11 mouse cellular contexts compared by ENCODE assay signal in genomic region chr14:120406820-120407219, GRCm38 (mm10).
A peak's percentile ranks its signal among the peaks of the same experiment; 100 is the strongest.
DNase-seq lines count a peak whose midpoint lies in the region; ATAC-seq and TF ChIP-seq lines count a peak whose summit lies in the region.
"Had no signal": no experiment of that assay in that cellular context is flagged by ENCODE, and none has a peak within 500 bp of the region (broad histone marks: within the 10 kb centered on the region; RNA-seq: fewer than 3 reads in every experiment).

No protein-coding gene starts in this region.

- peak overlapping the region; percentile 78 for H3K27ac ChIP-seq in liver, adult 2 months (replicated peaks; ENCODE audit: insufficient read depth, low read depth, low read length)
- no peak overlapping the region for H3K27ac ChIP-seq in liver, embryonic 11.5 days (ENCODE audit: low read depth, low read length)
- peak overlapping the region; percentile 86 for H3K27ac ChIP-seq in intestine, postnatal 0 days (ENCODE audit: low read depth, low read length)
- peak overlapping the region; percentile 79 for H3K27ac ChIP-seq in lung, postnatal 0 days (ENCODE audit: low read length)
- H3K27ac ChIP-seq: embryonic facial prominence, embryonic 12.5 days had no signal

- H3K9ac ChIP-seq in liver, adult 2 months (ENCODE audit: low read depth, low read length), result peak overlapping the region; percentile 55; the same call in 1 of the 2 replicates
- H3K9ac ChIP-seq in liver, embryonic 11.5 days (ENCODE audit: low read depth, low read length), result no peak overlapping the region
- H3K9ac ChIP-seq in intestine, postnatal 0 days (ENCODE audit: low read depth, low read length), result no peak overlapping the region
- no peak overlapping the region for H3K9ac ChIP-seq in lung, postnatal 0 days (replicated peaks; ENCODE audit: low read depth)
- H3K9ac ChIP-seq: embryonic facial prominence, embryonic 12.5 days; limb, embryonic 13.5 days had no signal

- no peaks in the 10 kb centered on the region for H3K9me3 ChIP-seq in liver, embryonic 11.5 days (ENCODE audit: control insufficient read depth, low read length)
- H3K9me3 ChIP-seq in intestine, postnatal 0 days (ENCODE audit: control insufficient read depth), result no peaks in the 10 kb centered on the region
- no peaks in the 10 kb centered on the region for H3K9me3 ChIP-seq in lung, postnatal 0 days (ENCODE audit: low read length)
- H3K9me3 ChIP-seq: embryonic facial prominence, embryonic 12.5 days; limb, embryonic 13.5 days had no signal

- H3K79me2 ChIP-seq in liver, adult 2 months (ENCODE audit: control insufficient read depth, insufficient read depth, low read length), result no peaks in the 10 kb centered on the region

- peaks cover 23% of the 10 kb centered on the region for H3K36me3 ChIP-seq in liver, adult 2 months (ENCODE audit: control insufficient read depth, insufficient read depth, low read length)
- H3K36me3 ChIP-seq in liver, embryonic 11.5 days (ENCODE audit: control insufficient read depth, insufficient read depth, low read length), result no peaks in the 10 kb centered on the region
- peaks cover 48% of the 10 kb centered on the region; the same call in 1 of the 2 replicates for H3K36me3 ChIP-seq in intestine, postnatal 0 days (ENCODE audit: control insufficient read depth, insufficient read depth)
- H3K36me3 ChIP-seq in lung, postnatal 0 days (ENCODE audit: insufficient read depth, low read length), result peaks cover 15% of the 10 kb centered on the region; the same call in 1 of the 2 replicates

- H3K4me2 ChIP-seq in liver, embryonic 11.5 days, result no peak overlapping the region
- peak overlapping the region; percentile 44 for H3K4me2 ChIP-seq in intestine, postnatal 0 days (replicated peaks; ENCODE audit: low read depth)
- H3K4me2 ChIP-seq in lung, postnatal 0 days (replicated peaks; ENCODE audit: low read depth, low read length), result no peak overlapping the region
- H3K4me2 ChIP-seq: embryonic facial prominence, embryonic 12.5 days; limb, embryonic 13.5 days had no signal

- TF ChIP-seq POLR2A in liver, adult 2 months (IDR thresholded peaks at IDR 0.05; ENCODE audit: extremely low read depth, insufficient read depth, low read length), result no peak

- no peak for ATAC-seq in liver, embryonic 11.5 days (replicated peaks; ENCODE audit: low FRiP score)
- peak; percentile 94 for ATAC-seq in intestine, postnatal 0 days
- peak; percentile 88 for ATAC-seq in lung, postnatal 0 days

- no peak overlapping the region for H3K4me3 ChIP-seq in liver, adult 2 months (ENCODE audit: insufficient read depth, low read depth, low read length)
- no peak overlapping the region for H3K4me3 ChIP-seq in liver, embryonic 11.5 days (ENCODE audit: low read depth, low read length)
- no peak overlapping the region for H3K4me3 ChIP-seq in intestine, postnatal 0 days (ENCODE audit: low read depth, low read length)
- H3K4me3 ChIP-seq in lung, postnatal 0 days (ENCODE audit: low read depth, low read length), result no peak overlapping the region
- H3K4me3 ChIP-seq: embryonic facial prominence, embryonic 12.5 days; limb, embryonic 13.5 days had no signal

- peaks cover 19% of the 10 kb centered on the region for H3K4me1 ChIP-seq in liver, adult 2 months (ENCODE audit: control insufficient read depth, insufficient read depth, low read length)
- peaks cover 6% of the 10 kb centered on the region for H3K4me1 ChIP-seq in liver, embryonic 11.5 days (replicated peaks; ENCODE audit: control insufficient read depth, insufficient read depth, low read length)
- no peaks in the 10 kb centered on the region for H3K4me1 ChIP-seq in intestine, postnatal 0 days (replicated peaks; ENCODE audit: control insufficient read depth, insufficient read depth, low read length)
- no peaks in the 10 kb centered on the region for H3K4me1 ChIP-seq in lung, postnatal 0 days (ENCODE audit: insufficient read depth, low read depth, low read length)
- H3K4me1 ChIP-seq: embryonic facial prominence, embryonic 12.5 days had no signal

- H3K27me3 ChIP-seq in liver, adult 2 months (ENCODE audit: control insufficient read depth, insufficient read depth, low read length), result no peaks in the 10 kb centered on the region
- no peaks in the 10 kb centered on the region for H3K27me3 ChIP-seq in liver, embryonic 11.5 days (replicated peaks; ENCODE audit: control insufficient read depth, insufficient read depth, low read length)
- no peaks in the 10 kb centered on the region for H3K27me3 ChIP-seq in intestine, postnatal 0 days (replicated peaks; ENCODE audit: control insufficient read depth, insufficient read depth, low read length)
- no peaks in the 10 kb centered on the region for H3K27me3 ChIP-seq in lung, postnatal 0 days (replicated peaks; ENCODE audit: insufficient read depth, low read length)
- H3K27me3 ChIP-seq: embryonic facial prominence, embryonic 12.5 days; limb, embryonic 13.5 days had no signal

- peak; percentile 98 for DNase-seq in liver, adult 2 months (ENCODE audit: extremely low read depth, low read depth, low spot score)
- DNase-seq in liver, embryonic 11.5 days (ENCODE audit: low spot score), result no peak
- DNase-seq in lung, postnatal 0 days (ENCODE audit: low spot score), result peak; percentile 94
- DNase-seq in thymus, postnatal 14 days, result peak; percentile 64
- DNase-seq in left cerebral cortex, postnatal 14 days (ENCODE audit: low spot score in 2 of 2), result no peak
- DNase-seq in cerebellum, adult 18-20 months, result no peak
- DNase-seq in ovary, postnatal 10 days (ENCODE audit: low spot score), result no peak
- DNase-seq: right cerebral cortex, postnatal 14 days had no signal

- intact Hi-C loops in left cerebral cortex, postnatal 14 days (cut with DNase I), result loop anchor here (5.0 to 10.0 kb wide), 2 partner anchors 70 to 258 kb away; partner anchors contain the start of gene Rap2a

- 13% methylated on average over 8 of the region's 8 CpGs for WGBS in liver, adult 2 months
- 64% methylated on average over 8 of the region's 8 CpGs for WGBS in liver, embryonic 11.5 days
- 29% methylated on average over 8 of the region's 8 CpGs for WGBS in intestine, postnatal 0 days
- WGBS in lung, postnatal 0 days, result 29% methylated on average over 8 of the region's 8 CpGs

- no peak for TF ChIP-seq CTCF in liver, adult 2 months (IDR thresholded peaks at IDR 0.05; ENCODE audit: low read depth, low read length)
- no peak for TF ChIP-seq CTCF in intestine, postnatal 0 days (IDR thresholded peaks at IDR 0.05; ENCODE audit: low read depth)
- TF ChIP-seq CTCF in lung, postnatal 0 days (IDR thresholded peaks at IDR 0.05), result no peak

- TF ChIP-seq EP300 in lung, postnatal 0 days (IDR thresholded peaks at IDR 0.05), result peak; percentile 47; the same call in 1 of the 2 replicates

Comparison
In these comparisons a context has a peak if more than half of its experiments do, and no peak if none do; other contexts are left out.
1. DNase-seq: peak in liver, adult 2 months (single experiment), lung, postnatal 0 days (single experiment) and thymus, postnatal 14 days (single experiment); none in liver, embryonic 11.5 days (single experiment), left cerebral cortex, postnatal 14 days (0 of 2), cerebellum, adult 18-20 months (0 of 2) and ovary, postnatal 10 days (single experiment).